Mouse (Mus musculus): ENCODE measurements around the gene Grid1. TPM values are rescaled to one million over a fixed set of nuclear protein-coding genes. Genes with fewer than 3 reads are reported as not detected.

Grid1 gene
- polyA plus RNA-seq, 1 experiment: not detected

DNA sequence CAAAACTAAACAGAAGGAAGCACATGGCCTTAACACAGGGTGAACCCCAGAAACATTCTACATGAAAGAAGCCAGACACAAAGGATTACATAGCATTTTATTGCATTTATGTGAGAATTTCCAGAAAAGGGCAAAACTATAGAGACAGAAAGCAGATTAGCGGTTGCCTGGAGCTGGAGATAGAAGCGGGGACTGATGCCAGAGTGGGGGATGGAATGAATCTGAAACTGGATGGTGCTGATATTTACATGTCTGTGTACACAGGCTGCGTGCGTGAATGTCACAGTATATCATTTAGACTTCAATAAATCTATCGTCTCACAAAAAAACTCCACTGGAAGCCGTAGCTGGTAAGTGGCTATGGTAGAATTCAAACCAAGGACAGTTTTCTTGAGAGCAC, 96.4 kb downstream of the Grid1 start:
- Histone ChIP-seq H3K27ac (ENCODE audit: insufficient read depth, low read depth, low read length) (no peak overlapping the region), H3K27me3 (ENCODE audit: control insufficient read depth, insufficient read depth, low read length) (no peaks in the 10 kb centered on the region), H3K36me3 (ENCODE audit: control insufficient read depth, insufficient read depth, low read length) (no peaks in the 10 kb centered on the region), H3K4me3 (ENCODE audit: low read depth, low read length) (no peak overlapping the region), H3K4me1 (ENCODE audit: control insufficient read depth, insufficient read depth, insufficient read length, low read length) (no peaks in the 10 kb centered on the region)
- 67% methylated on average over 6 of the region's 6 CpGs for WGBS
- TF ChIP-seq CTCF (IDR thresholded peaks at IDR 0.05; ENCODE audit: extremely low read depth, insufficient read length, insufficient replicate concordance, low read depth, low read length): no peak
- no peak for TF ChIP-seq POLR2A (IDR thresholded peaks at IDR 0.05; ENCODE audit: low read depth, low read length)

DNA sequence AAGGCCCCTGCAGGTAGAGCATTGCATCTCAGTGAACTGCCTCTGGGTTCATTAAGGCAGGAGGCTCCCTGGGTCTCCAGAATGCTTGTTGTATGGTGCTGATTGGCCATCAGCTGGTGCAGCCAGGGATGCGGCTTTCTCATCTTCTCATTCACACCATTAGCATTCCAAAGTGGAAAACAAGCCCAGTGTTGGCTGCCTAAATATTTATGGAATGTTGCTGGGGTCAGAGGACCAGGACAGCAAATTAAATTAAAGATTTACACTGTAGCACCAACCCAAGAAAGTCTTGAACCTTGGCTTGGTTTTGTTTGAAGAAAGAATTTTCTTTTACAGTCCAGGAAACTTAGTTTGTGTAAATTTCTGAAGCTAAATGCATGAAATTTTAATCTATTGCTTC, 97.2 kb downstream of the Grid1 start:
- no peak overlapping the region for H3K27ac ChIP-seq (ENCODE audit: insufficient read depth, low read depth, low read length)
- TF ChIP-seq POLR2A (IDR thresholded peaks at IDR 0.05; ENCODE audit: low read depth, low read length) (no peak), CTCF (IDR thresholded peaks at IDR 0.05; ENCODE audit: extremely low read depth, insufficient read length, insufficient replicate concordance, low read depth, low read length) (no peak)
- no peaks in the 10 kb centered on the region for H3K36me3 ChIP-seq (ENCODE audit: control insufficient read depth, insufficient read depth, low read length)
- no peaks in the 10 kb centered on the region for H3K27me3 ChIP-seq (ENCODE audit: control insufficient read depth, insufficient read depth, low read length)
- no peaks in the 10 kb centered on the region for H3K4me1 ChIP-seq (ENCODE audit: control insufficient read depth, insufficient read depth, insufficient read length, low read length)
- H3K4me3 ChIP-seq (ENCODE audit: low read depth, low read length): no peak overlapping the region
- 16% methylated on average over 1 of the region's 1 CpGs for WGBS

DNA sequence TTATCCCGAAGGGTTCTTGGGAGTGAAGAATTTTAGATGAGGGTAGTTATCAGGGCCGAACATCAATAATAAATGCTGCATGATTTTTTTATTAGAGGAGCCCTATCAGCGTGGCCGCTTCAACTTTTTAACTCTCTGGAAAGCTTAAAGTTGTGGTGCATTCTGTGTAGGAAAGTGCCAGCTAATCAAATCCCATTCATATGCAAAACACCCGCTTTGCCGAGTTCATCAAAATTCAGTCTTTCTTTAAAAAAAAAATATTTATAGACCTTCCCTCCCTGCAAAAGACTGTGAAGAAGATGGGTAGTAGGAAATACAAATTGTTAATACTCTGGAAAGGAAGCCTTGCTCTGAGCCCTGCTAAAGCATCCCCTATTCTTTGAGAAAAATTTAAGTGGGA, 99.3 kb downstream of the Grid1 start:
- no peak overlapping the region for H3K27ac ChIP-seq (ENCODE audit: insufficient read depth, low read depth, low read length)
- H3K27me3 ChIP-seq (ENCODE audit: control insufficient read depth, insufficient read depth, low read length): no peaks in the 10 kb centered on the region
- no peaks in the 10 kb centered on the region for H3K36me3 ChIP-seq (ENCODE audit: control insufficient read depth, insufficient read depth, low read length)
- TF ChIP-seq CTCF (IDR thresholded peaks at IDR 0.05; ENCODE audit: extremely low read depth, insufficient read length, insufficient replicate concordance, low read depth, low read length) (no peak), POLR2A (IDR thresholded peaks at IDR 0.05; ENCODE audit: low read depth, low read length) (no peak)
- no peak overlapping the region for H3K4me3 ChIP-seq (ENCODE audit: low read depth, low read length)
- 82% methylated on average over 6 of the region's 6 CpGs for WGBS
- no peaks in the 10 kb centered on the region for H3K4me1 ChIP-seq (ENCODE audit: control insufficient read depth, insufficient read depth, insufficient read length, low read length)

DNA sequence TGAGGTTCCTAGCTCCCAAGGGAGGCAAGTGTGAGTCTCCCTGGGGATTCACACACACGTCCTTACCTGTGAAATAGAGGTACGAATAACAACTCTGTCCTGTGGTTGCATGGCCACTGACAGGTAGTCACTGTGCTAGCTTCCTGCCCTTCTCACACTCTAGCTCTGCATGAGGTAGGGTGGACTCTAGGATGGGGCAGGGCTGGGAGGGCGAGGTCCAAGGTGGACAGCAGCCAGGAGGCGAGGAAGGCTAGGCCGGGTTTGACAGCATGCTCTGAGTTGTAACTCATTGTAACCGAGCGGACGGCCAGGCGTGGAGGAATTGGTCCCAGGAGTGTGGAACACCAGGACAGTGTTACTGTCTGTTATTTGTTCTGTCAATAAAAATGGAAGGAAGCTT, 101.4 kb downstream of the Grid1 start:
- Histone ChIP-seq H3K27me3 (ENCODE audit: control insufficient read depth, insufficient read depth, low read length) (no peaks in the 10 kb centered on the region), H3K4me3 (ENCODE audit: low read depth, low read length) (no peak overlapping the region), H3K4me1 (ENCODE audit: control insufficient read depth, insufficient read depth, insufficient read length, low read length) (no peaks in the 10 kb centered on the region), H3K27ac (ENCODE audit: insufficient read depth, low read depth, low read length) (no peak overlapping the region), H3K36me3 (ENCODE audit: control insufficient read depth, insufficient read depth, low read length) (no peaks in the 10 kb centered on the region)
- 47% methylated on average over 9 of the region's 9 CpGs for WGBS
- TF ChIP-seq CTCF (IDR thresholded peaks at IDR 0.05; ENCODE audit: extremely low read depth, insufficient read length, insufficient replicate concordance, low read depth, low read length) (no peak), POLR2A (IDR thresholded peaks at IDR 0.05; ENCODE audit: low read depth, low read length) (no peak)

DNA sequence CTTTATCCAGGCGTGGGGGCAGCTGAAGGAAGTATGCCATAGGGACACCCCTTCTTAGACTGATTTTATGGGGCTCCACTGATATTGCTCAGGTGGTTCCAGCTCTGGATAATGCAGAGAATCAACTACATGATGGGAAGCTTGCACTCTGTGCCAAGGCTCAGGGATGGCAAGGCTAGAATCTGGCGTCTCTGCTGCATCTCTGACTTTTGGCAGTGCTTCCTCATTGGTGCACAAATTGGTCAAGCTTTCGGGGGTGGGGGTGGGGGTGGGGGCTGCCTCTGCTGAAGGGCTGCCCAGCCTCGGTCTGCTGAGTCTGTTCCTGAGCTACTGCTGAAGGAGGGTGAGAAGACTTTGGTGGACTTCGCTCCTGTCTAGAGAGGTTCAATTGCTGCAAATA, 105.1 kb downstream of the Grid1 start:
- Histone ChIP-seq H3K4me3 (ENCODE audit: low read depth, low read length) (no peak overlapping the region), H3K27me3 (ENCODE audit: control insufficient read depth, insufficient read depth, low read length) (no peaks in the 10 kb centered on the region), H3K36me3 (ENCODE audit: control insufficient read depth, insufficient read depth, low read length) (no peaks in the 10 kb centered on the region), H3K27ac (ENCODE audit: insufficient read depth, low read depth, low read length) (no peak overlapping the region), H3K4me1 (ENCODE audit: control insufficient read depth, insufficient read depth, insufficient read length, low read length) (no peaks in the 10 kb centered on the region)
- TF ChIP-seq POLR2A (IDR thresholded peaks at IDR 0.05; ENCODE audit: low read depth, low read length) (no peak), CTCF (IDR thresholded peaks at IDR 0.05; ENCODE audit: extremely low read depth, insufficient read length, insufficient replicate concordance, low read depth, low read length) (no peak)
- WGBS: 60% methylated on average over 5 of the region's 5 CpGs

DNA sequence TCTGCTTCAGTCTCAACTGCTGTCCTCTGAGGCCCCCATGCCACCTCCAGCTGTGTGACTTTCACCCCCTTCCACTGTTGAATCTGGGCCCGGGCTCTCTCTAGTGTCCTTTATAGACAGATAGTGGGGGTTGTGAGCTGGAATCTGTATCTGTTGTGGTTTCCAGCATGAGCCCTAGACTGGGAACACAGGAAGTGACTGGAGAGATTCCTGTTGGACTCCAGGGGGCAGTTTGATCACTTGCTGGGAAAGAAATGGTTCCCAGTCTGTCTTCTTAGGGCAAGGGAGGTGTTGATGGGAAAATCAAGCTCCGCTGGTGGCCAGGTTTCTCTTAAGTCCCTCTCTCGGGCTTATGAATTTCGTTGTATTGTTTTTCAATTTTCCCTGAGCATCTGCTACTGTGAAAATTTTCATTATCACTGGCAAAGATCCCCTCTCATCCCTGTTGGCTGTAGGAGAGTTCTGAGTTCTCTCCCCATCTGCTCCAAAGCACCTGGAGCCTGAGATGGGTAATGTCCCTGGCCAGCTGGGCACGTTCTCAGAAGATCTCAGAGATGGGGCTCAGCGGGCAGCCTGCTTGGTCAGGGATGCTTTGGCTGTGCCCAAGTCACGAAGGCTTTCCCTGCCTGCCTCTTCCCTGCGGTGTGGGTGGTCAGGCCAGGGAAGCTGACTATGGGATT, 110.3 kb downstream of the Grid1 start:
- WGBS: 77% methylated on average over 8 of the region's 8 CpGs

DNA sequence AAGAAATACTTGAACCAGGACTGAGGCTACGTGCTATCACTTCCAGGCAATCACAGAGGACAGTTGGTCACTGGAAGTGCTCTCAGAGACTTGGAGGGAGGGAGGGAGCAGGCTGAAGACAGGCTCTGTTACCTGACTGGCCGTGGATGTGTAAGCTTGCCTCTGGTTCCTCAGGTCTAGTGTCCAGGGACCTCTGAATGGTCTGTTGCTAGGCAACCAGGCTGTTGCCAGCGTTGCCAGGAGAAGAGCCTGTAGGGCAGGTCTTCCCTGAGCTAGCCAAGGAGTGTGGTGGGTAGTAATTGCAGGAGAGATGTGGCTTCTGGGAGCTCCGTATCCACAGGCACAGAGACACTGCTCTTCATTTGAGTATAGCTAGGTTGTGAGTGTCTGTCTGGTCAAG, 113.3 kb downstream of the Grid1 start:
- H3K4me1 ChIP-seq (ENCODE audit: control insufficient read depth, insufficient read depth, insufficient read length, low read length): no peaks in the 10 kb centered on the region
- TF ChIP-seq CTCF (IDR thresholded peaks at IDR 0.05; ENCODE audit: extremely low read depth, insufficient read length, insufficient replicate concordance, low read depth, low read length): no peak
- TF ChIP-seq POLR2A (IDR thresholded peaks at IDR 0.05; ENCODE audit: low read depth, low read length): no peak
- no peaks in the 10 kb centered on the region for H3K27me3 ChIP-seq (ENCODE audit: control insufficient read depth, insufficient read depth, low read length)
- H3K27ac ChIP-seq (ENCODE audit: insufficient read depth, low read depth, low read length): no peak overlapping the region
- H3K36me3 ChIP-seq (ENCODE audit: control insufficient read depth, insufficient read depth, low read length): no peaks in the 10 kb centered on the region
- 17% methylated on average over 4 of the region's 4 CpGs for WGBS
- H3K4me3 ChIP-seq (ENCODE audit: low read depth, low read length): no peak overlapping the region

More for the DNA sequence above, 110.3 kb downstream of the Grid1 start:
- no peak overlapping the region for H3K27ac ChIP-seq (ENCODE audit: insufficient read depth, low read depth, low read length)
- no peaks in the 10 kb centered on the region for H3K36me3 ChIP-seq (ENCODE audit: control insufficient read depth, insufficient read depth, low read length)
- no peaks in the 10 kb centered on the region for H3K4me1 ChIP-seq (ENCODE audit: control insufficient read depth, insufficient read depth, insufficient read length, low read length)
- no peaks in the 10 kb centered on the region for H3K27me3 ChIP-seq (ENCODE audit: control insufficient read depth, insufficient read depth, low read length)
- H3K4me3 ChIP-seq (ENCODE audit: low read depth, low read length): no peak overlapping the region
- TF ChIP-seq CTCF (IDR thresholded peaks at IDR 0.05; ENCODE audit: extremely low read depth, insufficient read length, insufficient replicate concordance, low read depth, low read length): no peak
- no peak for TF ChIP-seq POLR2A (IDR thresholded peaks at IDR 0.05; ENCODE audit: low read depth, low read length)
